ENCODE assay signal across 8 mouse cellular contexts in the genomic region with DNA sequence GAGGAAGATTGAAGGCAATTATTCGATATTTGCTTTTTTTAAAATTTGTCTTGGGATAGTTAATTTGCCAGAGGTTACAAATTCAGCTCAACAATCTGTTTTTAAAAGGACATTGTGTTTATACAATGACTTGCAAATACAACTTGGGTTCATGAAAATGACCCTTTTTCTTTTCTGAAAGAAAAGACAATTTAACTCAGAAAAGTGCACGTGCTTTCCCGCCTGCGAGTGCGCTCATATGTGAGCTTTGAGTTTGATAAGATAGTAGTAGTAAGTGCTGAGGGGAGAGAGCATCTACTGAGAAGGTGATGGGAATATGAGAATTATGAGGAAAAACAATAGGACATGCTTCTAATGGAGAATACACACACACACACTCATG. TPM values are rescaled to one million over a fixed set of nuclear protein-coding genes. Genes with fewer than 3 reads are reported as not detected.
A peak's percentile ranks its signal among the peaks of the same experiment; 100 is the strongest.
DNase-seq lines count a peak whose midpoint lies in the region; ATAC-seq and TF ChIP-seq lines count a peak whose summit lies in the region.

No protein-coding gene starts in this region.

- H3K36me3 ChIP-seq in heart, adult 2 months (ENCODE audit: control insufficient read depth, insufficient read depth, low read length) = no peaks in the 10 kb centered on the region
- H3K36me3 ChIP-seq in E14TG2a.4 (ENCODE audit: insufficient read depth, low read length) = no peaks in the 10 kb centered on the region
- H3K36me3 ChIP-seq in hindbrain, embryonic 10.5 days = no peaks in the 10 kb centered on the region
- H3K36me3 ChIP-seq in liver, postnatal 0 days (replicated peaks; ENCODE audit: insufficient read depth, low read length) = no peaks in the 10 kb centered on the region

- peak overlapping the region; percentile 67 for H3K4me2 ChIP-seq in liver, postnatal 0 days (ENCODE audit: low read depth, low read length)

- 0 out of 2 replicates have a peak, but pooled peaks cover 4% of the 10 kb centered on the region for H3K9me3 ChIP-seq in E14TG2a.4 (ENCODE audit: low read length)
- 0 out of 2 replicates have a peak, but pooled peaks cover 5% of the 10 kb centered on the region for H3K9me3 ChIP-seq in hindbrain, embryonic 10.5 days
- no peaks in the 10 kb centered on the region for H3K9me3 ChIP-seq in liver, postnatal 0 days (ENCODE audit: low read length)

- no peak for TF ChIP-seq POLR2A in heart, adult 2 months (IDR thresholded peaks at IDR 0.05; ENCODE audit: insufficient read depth, low read depth, low read length)

- DNase-seq in heart, adult 2 months = no peak
- no peak for DNase-seq in heart, postnatal 4 days
- no peak for DNase-seq in hindbrain, embryonic 10.5 days (ENCODE audit: low spot score)
- no peak for DNase-seq in liver, postnatal 0 days
- DNase-seq in thymus, postnatal 36 days = no peak
- no peak for DNase-seq in adrenal gland, postnatal 10 days
- DNase-seq in cerebellum, adult 9-10 months = no peak

- no peak for TF ChIP-seq CTCF in heart, adult 2 months (IDR thresholded peaks at IDR 0.05)
- TF ChIP-seq CTCF in E14TG2a.4 (conservative IDR thresholded peaks at IDR 0.05; ENCODE audit: low read length) = no peak
- TF ChIP-seq CTCF in liver, postnatal 0 days (IDR thresholded peaks at IDR 0.05; ENCODE audit: low read depth) = no peak

- peak overlapping the region; percentile 50; the same call in 1 of the 2 replicates for H3K4me3 ChIP-seq in heart, adult 2 months
- peak overlapping the region; percentile 80 for H3K4me3 ChIP-seq in E14TG2a.4 (replicated peaks; ENCODE audit: low read length)
- peak overlapping the region; percentile 53 for H3K4me3 ChIP-seq in hindbrain, embryonic 10.5 days
- H3K4me3 ChIP-seq in liver, postnatal 0 days (ENCODE audit: low read depth, low read length) = peak overlapping the region; percentile 50

- no peak overlapping the region for H3K9ac ChIP-seq in heart, adult 2 months (ENCODE audit: low read depth, low read length)
- no peak overlapping the region; the same call in 1 of the 2 replicates for H3K9ac ChIP-seq in liver, postnatal 0 days (replicated peaks)

- no peak overlapping the region for H3K27ac ChIP-seq in heart, adult 2 months
- no peak overlapping the region for H3K27ac ChIP-seq in hindbrain, embryonic 10.5 days
- no peak overlapping the region for H3K27ac ChIP-seq in liver, postnatal 0 days (ENCODE audit: low read depth)

- no peaks in the 10 kb centered on the region for H3K27me3 ChIP-seq in heart, adult 2 months (ENCODE audit: control insufficient read depth, insufficient read depth, low read length)
- H3K27me3 ChIP-seq in E14TG2a.4 (ENCODE audit: insufficient read depth, low read length) = no peaks in the 10 kb centered on the region
- no peaks in the 10 kb centered on the region for H3K27me3 ChIP-seq in hindbrain, embryonic 10.5 days (ENCODE audit: insufficient read depth, poor library complexity, severe bottlenecking)
- H3K27me3 ChIP-seq in liver, postnatal 0 days (ENCODE audit: insufficient read depth, low read length) = no peaks in the 10 kb centered on the region

- TF ChIP-seq EP300 in heart, adult 2 months (IDR thresholded peaks at IDR 0.05; ENCODE audit: insufficient read depth, low read depth, low read length) = no peak
- TF ChIP-seq EP300 in liver, postnatal 0 days (IDR thresholded peaks at IDR 0.05; ENCODE audit: low read depth) = no peak

- intact Hi-C loops in heart, adult 2 months (cut with DNase I) = loop anchor here (5.0 kb wide), 2 partner anchors 91 to 1184 kb away; a partner anchor contains a TSS

- no peaks in the 10 kb centered on the region for H3K79me2 ChIP-seq in heart, adult 2 months (replicated peaks; ENCODE audit: control insufficient read depth, insufficient read depth, low read length)

- ATAC-seq in liver, postnatal 0 days = no peak

- H3K4me1 ChIP-seq in heart, adult 2 months (ENCODE audit: control insufficient read depth, insufficient read depth, low read length) = peaks cover 2% of the 10 kb centered on the region
- peaks cover 21% of the 10 kb centered on the region for H3K4me1 ChIP-seq in E14TG2a.4 (replicated peaks; ENCODE audit: low read depth, low read length)
- peaks cover 10% of the 10 kb centered on the region for H3K4me1 ChIP-seq in hindbrain, embryonic 10.5 days (replicated peaks)
- peaks cover 10% of the 10 kb centered on the region for H3K4me1 ChIP-seq in liver, postnatal 0 days (ENCODE audit: insufficient read depth)

- 61% methylated on average over 5 of the region's 5 CpGs for WGBS in heart, adult 2 months
- 87% methylated on average over 5 of the region's 5 CpGs for WGBS in hindbrain, embryonic 10.5 days
- WGBS in liver, postnatal 0 days (ENCODE audit: insufficient replicate concordance) = 65% methylated on average over 5 of the region's 5 CpGs

RNA-seq across cellular contexts. Expression of a gene that starts 1.1 kb away (rescaled TPM):
- 1 to 10 TPM; 2.0 to 2.3 TPM for total RNA-seq in heart, adult 2 months (2021)
- 0.49 and 0.88 TPM in 2 replicates for polyA plus RNA-seq in heart, adult 2 months (2012; rRNA removed)
- 1 to 10 TPM; 2.3 to 2.4 TPM for total RNA-seq in heart, postnatal 4 days (2021)
- polyA plus RNA-seq in hindbrain, embryonic 10.5 days (2016; fragmentation: Nextera tagmentation; extraction: Ambion mirVana) = 1.8 and 3.3 TPM in 2 replicates
- 1.1 TPM in 2 replicates for polyA plus RNA-seq in liver, postnatal 0 days (2015; fragmentation: Nextera tagmentation; extraction: Ambion mirVana)
- total RNA-seq in adrenal gland, postnatal 10 days (2021) = 1 to 10 TPM; 3.6 to 4.9 TPM
